Mouse (Mus musculus) kidney, embryonic 16.5 days (tissue): ENCODE results near the gene Hnmt. TPM values are rescaled to one million over a fixed set of nuclear protein-coding genes. Genes with fewer than 3 reads are reported as not detected.
"Not testable (repeated sequence)": the region's sequence is repeated elsewhere in the genome, so short reads cannot be mapped to it uniquely, and the experiment has no call there.

Source experiments
- ATAC-seq: fragments of 200-750 bp; cut with Nextera tagmentation; 2 replicates; pipeline ENCODE4 v1.8.0; 2017; ENCODE audit warnings: moderate TSS enrichment; ENCODE audit not compliant: low FRiP score, low TSS enrichment
- H3K27ac ChIP-seq: fragments of 300-500 bp; sonication (generic); 2 replicates; pipeline ENCODE4 v1.5.1; 2014; ENCODE audit warnings: low read length
- H3K27me3 ChIP-seq: fragments of 300-500 bp; sonication (generic); 2 replicates; pipeline ENCODE4 v1.6.1; 2014; ENCODE audit warnings: low read length, control low read depth, mixed read lengths; ENCODE audit not compliant: insufficient read depth
- H3K36me3 ChIP-seq: fragments of 300-500 bp; sonication (generic); 2 replicates; pipeline ENCODE4 v1.6.1; 2014; ENCODE audit warnings: low read length, control low read depth, mixed read lengths; ENCODE audit not compliant: insufficient read depth
- H3K4me1 ChIP-seq: fragments of 300-500 bp; sonication (generic); 2 replicates; pipeline ENCODE4 v1.6.1; 2014; ENCODE audit warnings: low read length, control low read depth, mixed read lengths; ENCODE audit not compliant: insufficient read depth
- H3K4me2 ChIP-seq: fragments of 300-500 bp; sonication (generic); replicated peaks from 2 replicates; pipeline ENCODE4 v1.6.1; 2014; ENCODE audit warnings: low read depth, low read length
- H3K4me3 ChIP-seq: fragments of 300-500 bp; sonication (generic); 2 replicates; pipeline ENCODE4 v1.5.1; 2014; ENCODE audit warnings: mild to moderate bottlenecking, low read length
- H3K9ac ChIP-seq: fragments of 300-500 bp; sonication (generic); replicated peaks from 2 replicates; pipeline ENCODE4 v1.6.1; 2014; ENCODE audit warnings: low read length
- H3K9me3 ChIP-seq: fragments of 300-500 bp; sonication (generic); 2 replicates; pipeline ENCODE4 v1.6.1; 2016; ENCODE audit warnings: low read length, control low read depth
- WGBS: fragments of 180-500 bp; shearing (Covaris S2); extraction: QIAGEN DNeasy Blood & Tissue Kit; methylation state at CpG from one replicate; pipeline ENCODE4 v1.1.7; 2014; 5-methylcytosine and 5-hydroxymethylcytosine counted together
- polyA plus RNA-seq: library from polyadenylated mRNA; unstranded; fragments of >200 nt; fragmentation: Nextera tagmentation; extraction: Ambion mirVana; gene quantifications from 2 replicates; pipeline ENCODE4 v1.2.1, GENCODE M21; 2015

The Hnmt gene
- polyA plus RNA-seq, 1 experiment from 2014 or later: 1.4 TPM

DNA sequence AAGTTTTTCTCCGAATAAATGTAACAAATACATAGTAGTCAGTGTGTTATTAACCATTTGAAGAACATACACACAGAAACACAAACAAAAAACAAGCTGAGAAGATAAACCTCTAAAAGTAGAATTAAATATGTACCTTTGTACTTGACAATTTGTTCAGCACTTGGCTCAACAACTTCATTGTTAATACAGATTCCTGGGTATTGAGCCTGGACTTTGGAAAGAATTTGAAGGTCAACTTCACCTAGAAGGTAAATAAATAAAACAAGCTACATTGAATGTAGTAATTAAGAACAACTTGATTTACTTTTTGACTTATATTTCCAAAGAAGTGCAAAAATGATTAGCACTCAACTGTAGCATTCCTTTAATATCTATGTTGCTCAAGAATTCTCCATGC lies 30.2 kb downstream of the Hnmt start:
- 83% methylated on average over 1 of the region's 1 CpGs for WGBS
- H3K4me1 ChIP-seq: no peaks in the 10 kb centered on the region
- no peak overlapping the region for H3K9ac ChIP-seq
- no peaks in the 10 kb centered on the region for H3K36me3 ChIP-seq
- H3K27me3 ChIP-seq: no peaks in the 10 kb centered on the region
- H3K4me2 ChIP-seq: no peak overlapping the region
- H3K4me3 ChIP-seq: no peak overlapping the region
- H3K9me3 ChIP-seq: no peaks in the 10 kb centered on the region
- no peak overlapping the region for H3K27ac ChIP-seq
- ATAC-seq: no peak

DNA sequence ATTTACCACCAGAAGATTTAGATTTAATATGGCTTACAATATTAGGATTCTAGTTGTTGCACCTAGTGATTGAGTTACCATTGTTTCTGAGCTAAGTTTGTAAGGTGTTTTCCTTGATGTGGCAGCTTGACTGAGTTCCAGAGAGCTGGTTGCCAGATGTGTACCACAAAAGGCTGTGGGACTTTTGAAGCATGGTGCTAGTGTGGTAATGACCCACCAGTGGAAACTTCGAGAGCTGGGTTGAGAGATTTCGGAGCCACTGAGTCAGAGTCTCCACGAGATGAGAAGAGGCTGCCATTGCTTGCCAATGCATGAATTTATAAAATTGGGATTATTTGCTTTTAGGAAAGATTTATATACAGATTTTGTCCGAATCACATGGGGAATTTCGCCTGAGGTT lies 34.2 kb downstream of the Hnmt start:
- Histone ChIP-seq H3K4me2 (no peak overlapping the region), H3K27ac (no peak overlapping the region), H3K9ac (no peak overlapping the region), H3K9me3 (no peaks in the 10 kb centered on the region), H3K4me1 (no peaks in the 10 kb centered on the region), H3K4me3 (no peak overlapping the region), H3K36me3 (no peaks in the 10 kb centered on the region), H3K27me3 (no peaks in the 10 kb centered on the region)
- 84% methylated on average over 5 of the region's 5 CpGs for WGBS
- ATAC-seq: no peak

GRCm38 (mm10) chr2:23999323-23999722 lies 49.9 kb downstream of the Hnmt start:
- no peaks in the 10 kb centered on the region for H3K36me3 ChIP-seq
- ATAC-seq: no peak
- no peaks in the 10 kb centered on the region for H3K27me3 ChIP-seq
- H3K9me3 ChIP-seq: no peaks in the 10 kb centered on the region
- WGBS: 85% methylated on average over 1 of the region's 1 CpGs
- no peaks in the 10 kb centered on the region for H3K4me1 ChIP-seq
- H3K4me2 ChIP-seq: no peak overlapping the region
- H3K27ac ChIP-seq: no peak overlapping the region
- H3K4me3 ChIP-seq: no peak overlapping the region
- no peak overlapping the region for H3K9ac ChIP-seq

DNA sequence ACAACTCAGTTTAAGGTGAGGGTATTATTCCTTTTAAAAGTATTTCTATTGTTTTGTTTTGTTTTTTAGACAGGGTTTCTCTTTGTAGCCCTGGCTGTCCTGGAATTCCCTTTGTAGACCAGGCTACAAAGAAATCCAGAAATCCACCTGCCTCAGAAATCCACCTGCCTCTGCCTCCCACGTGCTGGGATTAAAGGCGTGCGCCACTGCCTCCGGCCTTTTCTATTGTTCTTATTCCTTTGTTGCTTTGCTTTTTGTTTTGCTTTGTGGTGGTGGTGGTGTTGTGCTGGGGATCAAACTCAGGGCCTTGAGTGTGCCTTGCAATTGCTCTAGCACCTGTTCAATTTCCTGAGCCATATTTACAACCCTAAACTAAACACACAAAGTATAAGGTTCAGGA lies 50.4 kb downstream of the Hnmt start:
- 84% methylated on average over 4 of the region's 4 CpGs for WGBS
- ATAC-seq: no peak
- H3K27me3 ChIP-seq: no peaks in the 10 kb centered on the region

DNA sequence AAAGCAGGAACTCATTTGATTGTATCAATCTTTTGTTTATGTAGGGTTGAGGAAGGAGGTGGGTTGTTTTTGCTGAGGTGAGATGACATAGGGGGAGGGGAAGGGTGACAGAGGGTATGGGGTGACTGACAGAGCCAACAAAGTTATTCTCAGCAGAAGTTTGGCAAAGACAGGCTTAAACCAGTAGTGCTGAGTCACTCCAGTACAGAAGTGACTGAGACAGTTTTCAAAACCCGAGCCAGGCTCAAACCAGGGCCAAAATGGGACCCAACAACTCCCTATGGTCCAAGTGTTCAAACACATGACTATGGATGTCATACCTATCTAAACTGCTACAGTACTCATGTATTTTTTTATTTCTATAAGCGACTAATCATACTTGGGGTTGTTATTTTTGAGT lies 52.4 kb downstream of the Hnmt start:
- no peak for ATAC-seq
- Histone ChIP-seq H3K4me2 (no peak overlapping the region), H3K27ac (no peak overlapping the region), H3K36me3 (no peaks in the 10 kb centered on the region), H3K27me3 (no peaks in the 10 kb centered on the region), H3K9me3 (no peaks in the 10 kb centered on the region), H3K9ac (no peak overlapping the region), H3K4me1 (no peaks in the 10 kb centered on the region), H3K4me3 (no peak overlapping the region)
- WGBS: 67% methylated on average over 2 of the region's 2 CpGs

More for the DNA sequence above, 50.4 kb downstream of the Hnmt start:
- Histone ChIP-seq H3K9me3 (no peaks in the 10 kb centered on the region), H3K36me3 (no peaks in the 10 kb centered on the region), H3K27ac (no peak overlapping the region), H3K9ac (no peak overlapping the region), H3K4me2 (no peak overlapping the region), H3K4me3 (no peak overlapping the region), H3K4me1 (no peaks in the 10 kb centered on the region)

- H3K4me2 ChIP-seq, H3K36me3 ChIP-seq, H3K4me3 ChIP-seq, ATAC-seq, H3K4me1 ChIP-seq, H3K27ac ChIP-seq, H3K9ac ChIP-seq, H3K27me3 ChIP-seq, H3K9me3 ChIP-seq: not testable (repeated sequence)
- 85% methylated on average over 9 of the region's 9 CpGs for WGBS
Measured at GRCm38 (mm10) chr2:23990034-23990573, 59.1 kb downstream of the Hnmt start.

DNA sequence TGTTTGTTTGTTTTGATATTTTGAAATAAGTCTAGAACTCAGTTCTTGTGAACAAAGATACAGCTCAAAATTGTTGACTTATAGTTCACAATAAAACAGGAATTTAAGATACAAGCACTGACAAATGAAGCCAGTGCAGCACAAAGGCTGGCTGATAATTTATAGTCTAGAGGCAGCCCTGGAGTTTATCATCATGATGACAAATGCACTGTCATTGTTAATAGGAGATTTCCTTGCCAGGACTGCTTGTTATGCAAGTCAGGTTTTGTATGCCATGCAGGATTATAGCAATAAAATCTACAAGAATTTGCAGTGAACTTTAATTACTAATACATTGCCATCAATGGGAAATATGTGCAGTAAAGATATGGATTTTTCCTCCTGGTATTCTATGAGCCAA lies 61.9 kb downstream of the Hnmt start:
- Histone ChIP-seq H3K9ac (no peak overlapping the region), H3K9me3 (no peaks in the 10 kb centered on the region), H3K27ac (no peak overlapping the region), H3K36me3 (no peaks in the 10 kb centered on the region), H3K4me3 (no peak overlapping the region), H3K27me3 (no peaks in the 10 kb centered on the region), H3K4me1 (no peaks in the 10 kb centered on the region), H3K4me2 (no peak overlapping the region)
- ATAC-seq: no peak

GRCm38 (mm10) chr2:23983343-23983742 lies 65.9 kb downstream of the Hnmt start:
- ATAC-seq: no peak
- Histone ChIP-seq H3K4me1 (no peaks in the 10 kb centered on the region), H3K27me3 (no peaks in the 10 kb centered on the region), H3K27ac (no peak overlapping the region), H3K9me3 (no peaks in the 10 kb centered on the region), H3K9ac (no peak overlapping the region), H3K4me3 (no peak overlapping the region), H3K4me2 (no peak overlapping the region), H3K36me3 (no peaks in the 10 kb centered on the region)

GRCm38 (mm10) chr2:23982860-23983259 lies 66.3 kb downstream of the Hnmt start:
- H3K27ac ChIP-seq: no peak overlapping the region
- WGBS: 78% methylated on average over 1 of the region's 1 CpGs
- no peaks in the 10 kb centered on the region for H3K9me3 ChIP-seq
- no peaks in the 10 kb centered on the region for H3K36me3 ChIP-seq
- ATAC-seq: no peak
- H3K27me3 ChIP-seq: no peaks in the 10 kb centered on the region
- no peak overlapping the region for H3K4me2 ChIP-seq
- H3K4me3 ChIP-seq: no peak overlapping the region
- no peaks in the 10 kb centered on the region for H3K4me1 ChIP-seq
- no peak overlapping the region for H3K9ac ChIP-seq

GRCm38 (mm10) chr2:23960659-23961274 lies 88.4 kb downstream of the Hnmt start:
- H3K4me1 ChIP-seq, H3K36me3 ChIP-seq, H3K4me3 ChIP-seq, H3K9ac ChIP-seq, H3K27me3 ChIP-seq, H3K4me2 ChIP-seq, H3K9me3 ChIP-seq, H3K27ac ChIP-seq, ATAC-seq: not testable (repeated sequence)
- 94% methylated on average over 15 of the region's 15 CpGs for WGBS
